Mouse (Mus musculus): Measurements from ENCODE around the gene Zc3h18. TPM values are rescaled to one million over a fixed set of nuclear protein-coding genes. Genes with fewer than 3 reads are reported as not detected.

Zc3h18 gene
- polyA plus RNA-seq, 1 experiment from 2014 or later = 76.7 TPM

DNA sequence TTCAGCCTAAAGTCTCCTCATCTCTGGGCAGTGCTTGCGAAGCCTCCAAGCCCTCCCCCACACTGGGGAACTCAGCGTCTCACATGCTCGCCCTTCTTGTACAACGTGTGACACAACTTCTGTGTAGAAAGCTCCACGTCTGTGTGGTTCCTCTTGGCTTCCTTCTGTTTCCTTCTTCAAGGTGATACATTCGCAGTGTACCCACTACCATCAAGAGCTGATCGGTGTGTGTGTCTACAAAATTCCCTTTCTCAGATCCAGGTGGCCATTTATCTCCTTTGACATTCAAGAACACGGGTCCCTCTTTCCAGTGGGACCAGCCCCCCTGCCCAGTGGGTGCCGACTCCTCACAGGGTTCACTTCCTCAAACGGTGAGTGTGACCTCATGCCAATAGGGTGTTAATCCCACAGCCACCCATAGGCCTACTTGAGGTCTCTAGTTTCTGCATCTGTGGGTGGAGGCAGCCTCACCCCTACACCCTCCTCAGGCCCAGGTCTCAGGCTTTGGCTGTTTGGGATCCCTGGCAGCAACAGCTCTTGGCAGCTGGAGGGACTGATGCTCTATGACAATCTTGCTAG lies 53.7 kb downstream of the Zc3h18 start:
- no peak overlapping the region for H3K4me3 ChIP-seq (replicated peaks)
- 84% methylated on average over 10 of the region's 10 CpGs for WGBS
- no peak overlapping the region for H3K27ac ChIP-seq
- ATAC-seq (ENCODE audit: insufficient number of reproducible peaks, insufficient read depth, low FRiP score, low TSS enrichment, low read depth) = no peak
- H3K36me3 ChIP-seq = peaks cover 25% of the 10 kb centered on the region
- H3K9ac ChIP-seq (replicated peaks) = no peak overlapping the region
- H3K27me3 ChIP-seq = no peaks in the 10 kb centered on the region
- no peak overlapping the region; the same call in 1 of the 2 replicates for H3K4me2 ChIP-seq
- H3K4me1 ChIP-seq (replicated peaks) = peaks cover 19% of the 10 kb centered on the region
- no peaks in the 10 kb centered on the region for H3K9me3 ChIP-seq

DNA sequence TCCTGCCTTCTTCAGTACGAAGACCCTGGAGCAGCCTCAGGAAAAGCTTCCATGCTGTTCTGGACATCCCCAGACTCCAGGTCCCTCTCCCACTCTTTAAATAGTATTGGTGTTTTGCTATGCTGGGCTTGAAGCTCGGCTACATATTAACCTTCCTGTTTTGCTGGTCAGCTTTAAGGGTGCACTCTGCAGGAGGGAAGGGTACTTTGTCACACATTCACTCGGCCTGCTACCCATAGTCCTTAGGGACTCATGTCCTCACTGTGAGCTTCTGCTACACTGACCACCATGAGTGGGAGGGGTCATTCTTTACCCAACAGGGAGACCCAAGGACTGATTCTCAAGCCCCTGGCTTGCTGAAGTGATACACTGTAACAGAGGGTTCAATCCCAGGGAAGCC lies 54.2 kb downstream of the Zc3h18 start:
- no peak overlapping the region for H3K4me3 ChIP-seq (replicated peaks)
- H3K9me3 ChIP-seq = peaks cover 4% of the 10 kb centered on the region; the same call in 1 of the 2 replicates
- H3K36me3 ChIP-seq = peaks cover 25% of the 10 kb centered on the region
- H3K9ac ChIP-seq (replicated peaks) = no peak overlapping the region
- H3K27ac ChIP-seq = no peak overlapping the region
- no peak overlapping the region for H3K4me2 ChIP-seq
- WGBS = 80% methylated on average over 3 of the region's 3 CpGs
- ATAC-seq (ENCODE audit: insufficient number of reproducible peaks, insufficient read depth, low FRiP score, low TSS enrichment, low read depth) = no peak
- no peaks in the 10 kb centered on the region for H3K27me3 ChIP-seq
- peaks cover 19% of the 10 kb centered on the region for H3K4me1 ChIP-seq (replicated peaks)

DNA sequence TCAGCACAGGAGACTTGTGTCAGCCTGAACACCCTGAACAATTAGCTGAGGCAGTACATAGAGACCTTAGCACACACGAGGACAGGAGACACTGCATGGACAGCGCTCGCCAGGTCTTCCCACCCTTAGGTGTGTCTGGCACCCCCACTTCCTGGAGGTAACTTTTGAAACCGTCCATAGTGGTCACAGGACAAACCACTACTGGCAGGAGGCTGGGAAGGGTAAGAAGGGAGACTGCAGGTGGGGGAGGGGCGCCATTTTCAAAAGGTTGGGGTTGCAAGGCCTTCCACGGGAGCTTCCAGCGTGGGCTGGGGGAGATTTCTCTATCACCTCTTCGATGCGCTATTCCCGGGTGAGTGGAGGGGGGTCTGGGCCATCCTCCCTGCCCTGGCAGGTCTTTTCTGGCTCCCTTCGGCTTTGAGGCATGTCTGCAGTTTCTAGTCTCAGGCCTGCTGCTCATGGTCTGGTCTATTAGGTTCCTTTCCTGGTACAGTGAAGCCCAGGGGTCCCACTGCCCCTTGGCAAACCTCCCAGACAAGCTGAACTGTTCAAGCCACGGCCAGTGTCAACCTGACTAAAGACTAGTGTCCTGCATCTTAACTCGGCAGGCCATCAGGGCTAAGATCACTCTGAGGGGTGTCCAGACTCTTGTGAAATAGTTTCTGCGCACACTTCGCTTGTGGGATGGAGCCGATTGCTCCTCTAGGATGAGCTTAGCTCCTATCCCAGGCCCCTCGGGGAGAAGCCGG lies 55.5 kb downstream of the Zc3h18 start:
- H3K27ac ChIP-seq = peak overlapping the region; percentile 66
- no peak for ATAC-seq (ENCODE audit: insufficient number of reproducible peaks, insufficient read depth, low FRiP score, low TSS enrichment, low read depth)
- WGBS = 34% methylated on average over 18 of the region's 18 CpGs

DNA sequence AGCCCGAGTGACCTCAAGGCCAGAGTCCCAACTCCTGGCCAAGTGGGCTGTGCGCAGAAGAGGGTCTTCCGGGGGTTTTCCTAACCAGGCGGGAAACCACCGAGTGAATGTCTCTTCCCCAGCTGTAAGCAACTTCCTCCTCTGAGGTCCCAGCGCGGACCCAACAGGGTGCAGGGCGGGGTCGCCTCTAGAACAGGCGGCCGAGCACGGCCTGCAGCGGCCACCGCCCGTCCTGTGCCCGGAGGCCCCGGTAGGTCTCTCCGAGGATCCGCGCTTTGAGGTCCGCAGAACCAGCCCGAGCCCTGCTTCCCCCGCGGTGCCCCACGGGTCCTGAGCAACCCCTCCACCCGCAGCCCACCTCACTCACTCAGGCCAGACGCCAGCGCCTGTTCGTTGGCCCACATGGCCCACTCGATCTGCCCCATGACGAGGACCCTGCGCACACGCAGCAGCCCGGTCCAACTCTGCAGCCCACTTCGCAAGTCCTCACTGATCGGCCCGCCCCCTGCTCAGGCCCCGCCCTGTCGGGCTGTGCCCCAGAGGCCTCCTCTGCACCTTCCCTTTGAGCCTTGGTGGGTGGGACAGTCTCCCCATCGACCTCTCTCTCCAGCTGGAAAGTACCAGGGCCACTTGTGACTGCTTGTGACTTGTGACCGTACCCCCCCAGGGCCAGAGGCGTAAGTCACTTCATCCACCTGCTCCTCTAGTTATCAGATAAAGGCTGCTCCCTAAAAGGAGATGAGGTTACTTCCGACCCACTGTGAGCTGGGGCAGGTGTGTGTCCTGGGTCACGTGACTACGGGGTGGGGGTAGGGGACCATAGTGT lies 56.2 kb downstream of the Zc3h18 start, which contains the start of gene Cyba:
TSS of gene Cyba (minus strand) at position 488 of the 826 bp plus-strand sequence.
- peaks cover 42% of the 10 kb centered on the region for H3K36me3 ChIP-seq
- 3% methylated on average over 45 of the region's 45 CpGs for WGBS
- H3K9me3 ChIP-seq = peaks cover 5% of the 10 kb centered on the region; the same call in 1 of the 2 replicates
- H3K4me3 ChIP-seq (replicated peaks) = peak within 1 kb of the TSS; percentile 60
- H3K9ac ChIP-seq (replicated peaks) = peak within 1 kb of the TSS; percentile 83
- ATAC-seq (ENCODE audit: insufficient number of reproducible peaks, insufficient read depth, low FRiP score, low TSS enrichment, low read depth) = peak; percentile 66
- peak within 1 kb of the TSS; percentile 66 for H3K27ac ChIP-seq
- H3K4me2 ChIP-seq = peak within 1 kb of the TSS; percentile 91
- H3K27me3 ChIP-seq = no peaks in the 10 kb centered on the region
- H3K4me1 ChIP-seq (replicated peaks) = peaks cover 19% of the 10 kb centered on the region

More for the DNA sequence above, 55.5 kb downstream of the Zc3h18 start:
- Histone ChIP-seq H3K4me1 (replicated peaks) (peaks cover 19% of the 10 kb centered on the region), H3K9me3 (peaks cover 5% of the 10 kb centered on the region; the same call in 1 of the 2 replicates), H3K4me3 (replicated peaks) (peak overlapping the region; percentile 60), H3K27me3 (no peaks in the 10 kb centered on the region), H3K9ac (replicated peaks) (peak overlapping the region; percentile 83), H3K36me3 (peaks cover 34% of the 10 kb centered on the region), H3K4me2 (peak overlapping the region; percentile 91)

DNA sequence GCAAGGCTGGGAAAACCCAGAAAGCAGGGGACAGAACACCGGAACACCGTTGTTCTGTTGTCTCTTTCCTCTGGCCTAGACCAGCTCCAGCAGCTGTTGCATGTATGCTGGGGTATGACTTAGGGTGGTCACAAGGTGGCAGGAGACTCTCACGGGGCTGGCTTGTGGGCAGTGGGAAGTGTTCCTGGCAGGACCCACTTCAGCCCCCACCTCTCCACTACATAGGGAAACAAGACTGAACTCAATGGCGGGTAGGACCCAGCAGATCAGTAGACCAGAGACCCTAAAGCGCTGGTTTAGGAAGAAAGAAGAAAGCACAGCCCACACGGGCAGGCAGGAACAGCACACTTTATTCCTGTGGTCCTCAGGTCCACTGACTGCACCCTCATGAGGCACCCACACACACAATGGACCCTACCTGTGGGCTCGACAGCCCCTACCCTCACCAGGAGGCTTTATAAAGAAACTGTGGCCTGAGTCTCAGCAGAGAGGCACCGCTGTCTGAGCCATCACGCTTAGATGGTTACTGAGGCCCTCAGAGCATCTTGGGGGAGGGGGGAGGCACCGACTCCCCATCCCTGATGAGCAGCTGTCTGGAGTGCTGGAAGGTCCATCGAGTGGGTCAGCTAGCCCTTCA lies 57.0 kb downstream of the Zc3h18 start:
- Histone ChIP-seq H3K36me3 (peaks cover 49% of the 10 kb centered on the region), H3K4me3 (replicated peaks) (no peak overlapping the region), H3K9ac (replicated peaks) (peak overlapping the region; percentile 83), H3K9me3 (peaks cover 5% of the 10 kb centered on the region; the same call in 1 of the 2 replicates), H3K4me1 (replicated peaks) (peaks cover 19% of the 10 kb centered on the region), H3K4me2 (peak overlapping the region; percentile 91), H3K27ac (0 out of 2 replicates have a peak overlapping the region, but pooled peaks have one; percentile 66), H3K27me3 (no peaks in the 10 kb centered on the region)
- no peak for ATAC-seq (ENCODE audit: insufficient number of reproducible peaks, insufficient read depth, low FRiP score, low TSS enrichment, low read depth)
- WGBS = 68% methylated on average over 11 of the region's 11 CpGs

DNA sequence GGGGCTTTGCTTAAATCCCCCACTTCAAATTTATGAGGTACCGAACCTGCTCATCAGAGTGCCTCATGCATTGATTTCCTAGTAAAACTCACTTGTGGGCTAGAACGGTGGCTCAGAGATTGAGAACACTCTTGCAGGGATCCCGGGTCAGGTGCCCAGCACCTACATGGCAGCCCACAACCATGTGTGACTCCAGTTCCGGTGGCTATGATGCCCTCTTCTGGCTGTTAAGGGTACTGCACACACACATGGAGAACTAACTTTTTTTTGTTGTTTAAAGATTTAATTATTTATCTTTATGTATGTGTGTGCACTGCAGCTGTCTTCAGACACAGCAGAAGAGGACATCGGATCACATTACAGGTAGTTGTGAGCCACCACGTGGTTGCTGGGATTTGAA lies 59.0 kb downstream of the Zc3h18 start:
- no peak overlapping the region for H3K4me2 ChIP-seq
- no peak overlapping the region for H3K9ac ChIP-seq (replicated peaks)
- H3K4me1 ChIP-seq (replicated peaks) = peaks cover 19% of the 10 kb centered on the region
- H3K27ac ChIP-seq = no peak overlapping the region
- H3K27me3 ChIP-seq = no peaks in the 10 kb centered on the region
- peaks cover 64% of the 10 kb centered on the region for H3K36me3 ChIP-seq
- no peak for ATAC-seq (ENCODE audit: insufficient number of reproducible peaks, insufficient read depth, low FRiP score, low TSS enrichment, low read depth)
- H3K4me3 ChIP-seq (replicated peaks) = no peak overlapping the region
- 88% methylated on average over 6 of the region's 6 CpGs for WGBS
- peaks cover 5% of the 10 kb centered on the region; the same call in 1 of the 2 replicates for H3K9me3 ChIP-seq

DNA sequence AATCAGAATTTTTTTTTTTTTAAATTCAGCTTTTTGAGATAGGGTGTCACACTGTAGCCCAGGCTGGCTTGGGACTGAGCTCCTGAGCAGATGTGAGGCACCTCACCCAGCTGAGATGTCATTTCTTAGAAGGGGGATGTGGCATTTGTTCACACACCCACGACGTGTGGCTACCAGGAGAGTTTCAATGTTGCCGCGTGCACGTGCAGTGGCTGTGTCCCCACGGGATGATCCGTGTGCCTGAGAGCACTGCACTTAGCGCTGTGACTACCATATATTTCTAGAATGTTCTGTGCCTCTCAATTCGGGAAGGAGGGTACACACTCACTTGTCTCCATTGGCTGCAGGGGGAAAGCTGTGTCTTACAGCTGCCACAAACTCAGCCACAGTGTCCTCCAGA lies 59.7 kb downstream of the Zc3h18 start:
- Histone ChIP-seq H3K36me3 (peaks cover 64% of the 10 kb centered on the region), H3K27me3 (no peaks in the 10 kb centered on the region), H3K9me3 (peaks cover 5% of the 10 kb centered on the region; the same call in 1 of the 2 replicates), H3K4me3 (replicated peaks) (no peak overlapping the region), H3K27ac (no peak overlapping the region), H3K4me1 (replicated peaks) (peaks cover 19% of the 10 kb centered on the region), H3K4me2 (no peak overlapping the region), H3K9ac (replicated peaks) (no peak overlapping the region)
- WGBS = 96% methylated on average over 9 of the region's 9 CpGs
- ATAC-seq (ENCODE audit: insufficient number of reproducible peaks, insufficient read depth, low FRiP score, low TSS enrichment, low read depth) = no peak

DNA sequence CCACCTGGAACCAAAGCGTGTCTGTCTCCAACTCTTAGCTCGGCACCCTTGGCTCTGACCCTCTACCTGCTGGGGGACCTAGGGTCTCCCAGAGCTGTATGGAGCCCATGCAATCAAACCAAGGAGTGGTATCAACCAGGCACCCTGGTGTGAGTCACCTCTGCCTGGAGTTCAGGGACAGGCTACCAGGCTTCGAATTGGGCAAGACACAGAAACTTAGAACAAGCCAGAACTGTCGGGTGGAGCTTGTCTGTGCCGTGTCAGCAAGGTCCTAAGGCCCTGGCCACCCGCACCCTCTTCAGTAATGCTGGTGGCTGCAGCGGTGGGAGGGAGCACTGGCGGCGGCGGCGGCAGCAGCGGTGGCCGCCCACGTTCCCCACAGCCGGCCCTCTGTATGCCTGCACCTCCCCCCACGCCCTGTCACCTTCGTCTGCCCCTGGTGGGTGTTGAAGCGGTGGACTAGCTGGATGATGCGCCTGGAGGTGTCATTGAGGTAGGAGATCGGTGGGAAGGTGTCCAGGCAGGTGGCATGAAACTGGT lies 60.2 kb downstream of the Zc3h18 start:
- peaks cover 64% of the 10 kb centered on the region for H3K36me3 ChIP-seq
- whole genome bisulfite sequencing = 93% methylated on average over 20 of the region's 20 CpGs

DNA sequence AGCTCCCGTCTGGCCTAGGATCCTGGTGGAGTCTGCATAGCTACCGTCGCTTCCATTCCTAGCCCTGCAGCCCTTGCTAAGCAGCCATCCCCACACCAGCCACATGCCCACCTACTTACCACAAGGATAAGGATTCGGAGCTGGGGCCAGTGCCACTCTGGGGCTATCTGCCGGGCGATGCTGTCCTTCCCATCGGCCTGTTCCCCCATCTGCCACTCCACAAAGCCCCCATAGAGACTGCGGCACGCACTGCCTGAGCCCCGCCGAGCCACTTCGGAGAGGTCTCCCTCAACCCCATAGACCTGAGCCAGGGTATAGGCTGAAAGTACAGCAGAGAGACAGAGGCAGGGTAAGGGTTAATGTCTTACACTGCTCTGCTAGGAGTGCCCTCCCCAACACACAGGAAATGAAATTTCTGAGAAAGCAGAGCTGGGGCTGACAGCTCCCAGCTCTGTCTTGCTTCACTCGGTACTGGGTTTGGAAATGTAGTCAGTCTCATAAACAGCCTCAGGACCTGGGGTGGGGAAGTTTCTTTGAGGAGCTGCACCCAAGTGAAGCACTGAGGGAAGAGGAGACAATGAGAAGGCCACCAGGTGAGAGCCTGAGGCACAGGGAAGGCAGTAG lies 61.4 kb downstream of the Zc3h18 start:
- no peak for ATAC-seq (ENCODE audit: insufficient number of reproducible peaks, insufficient read depth, low FRiP score, low TSS enrichment, low read depth)
- Histone ChIP-seq H3K4me2 (no peak overlapping the region), H3K9me3 (peaks cover 5% of the 10 kb centered on the region; the same call in 1 of the 2 replicates), H3K36me3 (peaks cover 64% of the 10 kb centered on the region), H3K27me3 (no peaks in the 10 kb centered on the region), H3K9ac (replicated peaks) (no peak overlapping the region; the same call in 1 of the 2 replicates), H3K4me1 (replicated peaks) (peaks cover 17% of the 10 kb centered on the region), H3K4me3 (replicated peaks) (no peak overlapping the region), H3K27ac (peak overlapping the region; percentile 72)
- WGBS = 85% methylated on average over 13 of the region's 13 CpGs

More for the DNA sequence above, 60.2 kb downstream of the Zc3h18 start:
- Histone ChIP-seq H3K4me3 (replicated peaks) (no peak overlapping the region), H3K27ac (no peak overlapping the region), H3K4me2 (no peak overlapping the region), H3K9me3 (peaks cover 5% of the 10 kb centered on the region; the same call in 1 of the 2 replicates), H3K27me3 (no peaks in the 10 kb centered on the region), H3K4me1 (replicated peaks) (peaks cover 17% of the 10 kb centered on the region), H3K9ac (replicated peaks) (no peak overlapping the region)
- ATAC-seq (ENCODE audit: insufficient number of reproducible peaks, insufficient read depth, low FRiP score, low TSS enrichment, low read depth) = no peak

DNA sequence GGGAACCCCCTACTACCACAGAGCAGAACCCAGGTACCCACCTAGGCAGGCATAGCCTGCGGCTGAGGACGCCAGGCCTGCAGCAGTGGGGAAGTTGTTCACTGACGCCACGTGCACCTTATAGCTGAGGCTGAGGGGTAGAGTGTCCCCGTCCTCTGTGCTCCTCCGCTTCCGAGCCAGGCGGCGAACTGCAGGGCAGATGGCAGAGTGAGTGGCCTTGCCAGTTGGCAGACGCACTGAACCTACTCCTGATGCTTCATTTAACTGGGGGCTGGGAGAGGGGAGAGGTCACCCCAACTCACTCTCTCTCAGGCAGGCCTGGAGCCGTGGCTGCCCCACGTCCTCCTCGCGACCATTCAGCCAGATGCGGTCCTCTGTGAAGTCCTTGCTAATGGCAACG lies 62.9 kb downstream of the Zc3h18 start:
- Histone ChIP-seq H3K27ac (no peak overlapping the region), H3K4me1 (replicated peaks) (peaks cover 14% of the 10 kb centered on the region), H3K27me3 (no peaks in the 10 kb centered on the region), H3K4me2 (no peak overlapping the region), H3K4me3 (replicated peaks) (no peak overlapping the region), H3K36me3 (peaks cover 55% of the 10 kb centered on the region), H3K9me3 (peaks cover 5% of the 10 kb centered on the region; the same call in 1 of the 2 replicates), H3K9ac (replicated peaks) (no peak overlapping the region)
- WGBS = 94% methylated on average over 16 of the region's 16 CpGs
- ATAC-seq (ENCODE audit: insufficient number of reproducible peaks, insufficient read depth, low FRiP score, low TSS enrichment, low read depth) = no peak

All from limb, embryonic 12.5 days (tissue).